Mouse (Mus musculus): ENCODE data around the gene Kcne3. TPM values are rescaled to one million over a fixed set of nuclear protein-coding genes. Genes with fewer than 3 reads are reported as not detected.

The Kcne3 gene
- polyA plus RNA-seq, 1 experiment from 2014 or later = 0.89 TPM

Other genes starting within 250 kb of the Kcne3 start
- gene Rnf169, start 196.1 kb upstream of the Kcne3 start, polyA plus RNA-seq (2014; fragmentation: Nextera tagmentation; extraction: Ambion mirVana) = 6.4 and 6.7 TPM in 2 replicates
- not detected in 2 replicates for gene Chrdl2, start 170.3 kb upstream of the Kcne3 start, polyA plus RNA-seq (2014; fragmentation: Nextera tagmentation; extraction: Ambion mirVana)
- 44.3 and 47.5 TPM in 2 replicates for gene Pold3, start 54.9 kb upstream of the Kcne3 start, polyA plus RNA-seq (2014; fragmentation: Nextera tagmentation; extraction: Ambion mirVana)
- gene Lipt2, start 17.2 kb upstream of the Kcne3 start, polyA plus RNA-seq (2014; fragmentation: Nextera tagmentation; extraction: Ambion mirVana) = 20.1 and 21.8 TPM in 2 replicates
- gene Pgm2l1, start 50.9 kb downstream of the Kcne3 start, polyA plus RNA-seq (2014; fragmentation: Nextera tagmentation; extraction: Ambion mirVana) = 30.3 and 38.3 TPM in 2 replicates
- 6.8 and 7.8 TPM in 2 replicates for gene P4ha3, start 109.0 kb downstream of the Kcne3 start, polyA plus RNA-seq (2014; fragmentation: Nextera tagmentation; extraction: Ambion mirVana)
- 27.7 and 28.7 TPM in 2 replicates for gene C2cd3, start 195.7 kb downstream of the Kcne3 start, polyA plus RNA-seq (2014; fragmentation: Nextera tagmentation; extraction: Ambion mirVana)
- gene Ppme1, start 195.8 kb downstream of the Kcne3 start, polyA plus RNA-seq (2014; fragmentation: Nextera tagmentation; extraction: Ambion mirVana) = 125 and 160 TPM in 2 replicates

Measured in midbrain, embryonic 14.5 days (tissue).